Mouse (Mus musculus) lung, postnatal 25 days (tissue): ENCODE measurements around the gene Rpusd2.
"Not testable (repeated sequence)": the region's sequence is repeated elsewhere in the genome, so short reads cannot be mapped to it uniquely, and the experiment has no call there.

ENCODE experiments used
- DNase-seq: peaks from one replicate; pipeline ENCODE4 v3.0.0; 2022; ENCODE audit warnings: low spot score

Rpusd2 gene

DNA sequence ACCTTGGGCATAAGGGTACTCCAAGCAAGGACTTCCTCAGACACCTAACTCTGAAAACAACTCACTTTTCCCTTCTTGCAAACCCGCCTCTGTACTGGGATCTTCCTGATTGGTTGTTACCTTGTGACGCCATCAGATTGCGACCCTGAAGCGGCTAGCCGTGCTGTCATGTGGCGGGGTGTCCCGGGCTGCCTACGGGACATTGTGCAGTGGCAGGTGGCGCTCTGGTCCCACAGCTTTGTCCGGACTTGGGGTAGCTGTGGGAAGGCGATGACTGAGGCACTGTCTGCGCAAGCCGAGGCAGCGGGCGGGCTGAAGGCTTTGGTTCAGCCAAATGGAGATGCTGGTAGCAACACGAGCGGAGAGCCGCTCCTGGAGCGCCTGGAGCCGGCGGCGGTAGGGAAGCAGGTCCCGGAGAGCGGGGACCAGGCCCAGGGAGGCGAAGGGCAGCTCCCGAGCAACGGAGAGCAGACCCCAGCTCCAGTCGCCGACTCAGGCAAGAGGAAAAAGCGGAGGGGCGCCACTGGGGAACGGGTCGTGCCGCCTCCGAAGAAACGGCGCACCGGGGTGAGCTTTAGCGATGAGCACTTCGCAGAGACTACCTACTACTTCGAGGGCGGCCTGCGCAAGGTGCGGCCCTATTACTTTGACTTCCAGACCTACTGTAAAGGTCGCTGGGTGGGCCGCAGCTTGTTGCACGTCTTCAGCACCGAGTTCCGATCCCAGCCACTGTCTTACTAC, at the start of gene Rpusd2:
Gene Rpusd2 (plus strand): TSS at position 135 of the 741 bp plus-strand sequence.
- peak; percentile 96 for DNase-seq

DNA sequence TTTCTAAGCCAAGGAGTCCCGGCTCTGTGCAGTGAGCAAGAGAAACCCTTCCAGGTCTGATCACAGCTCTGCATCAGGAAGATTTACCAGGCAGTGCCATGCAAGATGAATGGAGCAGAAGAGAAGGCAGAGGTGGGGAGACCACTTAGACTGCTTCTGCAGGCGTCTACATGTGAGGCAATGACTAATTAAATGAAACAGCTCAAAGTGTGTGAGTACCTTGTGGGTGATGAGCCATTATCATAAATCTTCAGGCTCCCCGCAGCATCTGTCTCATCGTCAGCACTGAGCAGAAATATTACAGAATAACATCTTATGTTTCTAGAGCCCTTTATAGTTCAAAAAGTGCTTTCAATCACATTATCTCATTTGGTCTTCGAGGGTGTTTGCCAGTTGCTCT, 39.1 kb upstream of the Rpusd2 start:
- no peak for DNase-seq

GRCm38 (mm10) chr2:118995919-118996797, 38.4 kb upstream of the Rpusd2 start:
- no peak for DNase-seq

DNA sequence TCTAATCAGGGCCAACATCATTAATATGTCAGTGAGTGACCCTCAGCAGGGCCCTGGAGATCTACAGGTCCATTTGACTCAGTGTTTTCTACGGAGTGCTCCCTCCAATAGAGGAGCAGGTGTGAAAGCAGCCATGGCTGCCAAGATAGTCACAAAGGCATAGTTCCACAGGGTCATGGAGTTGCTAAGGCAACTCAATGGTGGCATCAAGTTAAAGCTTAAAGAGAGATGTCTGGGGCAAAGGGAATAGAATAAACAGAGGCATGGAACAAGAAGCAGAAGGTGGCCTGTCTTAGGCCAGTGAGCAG, 37.8 kb upstream of the Rpusd2 start:
- no peak for DNase-seq

- no peak for DNase-seq
These were observed 36.3 kb upstream of the Rpusd2 start for GRCm38 (mm10) chr2:118998115-118998866.

DNA sequence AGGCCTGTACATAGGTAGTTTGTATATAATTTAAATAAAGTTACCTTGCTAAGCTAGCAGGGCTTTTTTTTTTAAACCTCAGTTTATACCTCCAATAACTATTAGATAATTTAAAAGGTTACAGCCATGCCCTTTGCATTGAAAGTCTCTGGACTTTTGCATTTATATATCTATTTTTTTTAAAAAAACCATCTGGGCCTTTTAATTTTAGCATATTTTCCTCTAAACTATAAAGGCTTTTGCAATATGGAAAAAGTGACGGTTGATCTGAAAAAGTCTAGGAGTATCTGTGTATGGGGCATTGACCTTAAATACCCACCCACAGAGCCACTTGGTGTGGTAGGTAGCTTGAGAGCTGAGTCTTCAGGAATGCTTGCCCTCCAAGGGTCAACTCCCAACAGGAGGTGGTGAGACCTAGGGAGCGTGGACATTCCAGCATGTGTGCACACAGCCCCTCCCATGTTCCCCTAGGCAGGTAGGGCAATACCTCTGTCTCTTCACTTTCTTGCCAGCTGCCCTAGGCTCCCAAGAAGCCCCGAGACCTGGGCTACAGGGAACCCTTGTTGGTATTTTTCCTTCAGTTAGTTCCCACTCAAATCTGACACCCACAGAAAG, 35.5 kb upstream of the Rpusd2 start:
- DNase-seq = no peak

DNA sequence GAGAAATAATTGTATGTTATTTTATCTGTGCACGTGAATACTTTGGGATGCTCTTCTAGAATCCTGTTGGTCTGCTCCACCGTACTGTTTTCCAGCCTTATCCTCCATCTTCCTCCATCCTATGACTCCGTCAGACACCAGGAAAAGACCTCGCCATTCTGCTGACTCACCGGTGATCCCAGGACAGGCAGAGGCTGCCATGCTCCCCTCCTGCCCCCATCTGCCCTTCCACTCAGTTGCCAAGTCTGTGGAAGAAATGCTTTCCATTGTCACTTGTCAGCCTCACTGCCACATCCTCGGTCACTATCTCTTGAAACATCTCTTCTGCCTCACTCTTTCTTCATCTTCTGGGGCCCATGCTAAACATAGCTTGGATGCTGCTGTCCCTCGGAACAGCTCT, 27.7 kb upstream of the Rpusd2 start:
- DNase-seq = no peak

GRCm38 (mm10) chr2:119009376-119009775, 25.2 kb upstream of the Rpusd2 start:
- DNase-seq = no peak

DNA sequence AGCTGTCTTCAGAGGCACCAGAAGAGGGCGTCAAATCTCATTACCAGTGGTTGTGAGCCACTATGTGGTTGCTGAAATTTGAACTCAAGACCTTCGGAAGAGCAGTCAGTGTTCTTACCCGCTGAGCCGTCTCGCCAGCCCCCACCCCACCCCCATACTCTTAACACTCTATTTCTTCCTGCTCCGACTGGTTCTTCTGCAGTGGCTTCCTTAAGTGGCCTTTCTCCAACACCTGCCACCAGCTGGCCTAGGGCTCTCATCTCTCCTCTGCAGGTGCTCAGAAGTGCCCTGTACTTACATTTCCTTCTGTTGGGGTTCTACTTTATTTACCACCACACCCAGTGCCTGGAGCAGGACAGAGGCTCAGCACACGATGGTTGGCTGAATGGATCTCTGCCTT, 19.6 kb upstream of the Rpusd2 start:
- DNase-seq = peak; percentile 39

GRCm38 (mm10) chr2:119015604-119016180, 18.9 kb upstream of the Rpusd2 start:
- peak; percentile 28 for DNase-seq

DNA sequence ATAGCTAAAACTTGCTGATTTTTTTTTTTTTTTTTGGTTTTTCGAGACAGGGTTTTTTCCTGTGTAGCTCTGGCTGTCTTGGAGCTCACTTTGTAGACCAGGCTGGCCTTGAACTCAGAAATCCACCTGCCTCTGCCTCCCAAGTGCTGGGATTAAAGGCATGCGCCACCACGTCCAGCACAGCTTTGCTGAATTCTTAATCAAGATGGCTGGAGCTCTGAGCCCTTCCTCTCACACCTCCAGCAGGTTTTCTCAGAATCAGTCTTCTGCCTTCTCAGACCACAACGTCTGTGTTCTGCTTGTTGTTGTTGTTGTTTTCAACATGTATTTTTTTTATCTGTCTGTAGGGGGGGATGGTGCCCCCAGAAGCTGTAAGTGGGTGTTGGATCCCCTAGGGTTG, 18.3 kb upstream of the Rpusd2 start:
- not testable (repeated sequence) for DNase-seq

DNA sequence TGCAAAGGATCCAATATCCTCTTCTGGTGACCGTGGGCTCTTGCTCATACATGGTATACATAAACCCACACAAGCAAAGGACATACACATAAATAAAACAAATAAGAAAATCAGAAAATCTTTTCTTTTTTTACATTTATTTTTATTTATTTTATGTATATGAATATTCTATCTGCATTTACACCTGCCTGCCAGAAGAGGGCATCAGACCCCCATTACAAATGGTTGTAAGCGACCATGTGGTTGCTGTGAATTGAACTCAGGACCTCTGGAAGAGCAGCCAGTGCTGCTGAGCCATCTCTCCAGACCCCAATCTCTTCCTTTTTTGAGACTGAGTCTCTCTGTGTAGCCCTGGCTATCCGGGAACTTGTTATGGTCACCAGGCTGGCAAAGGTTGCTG, 16.9 kb upstream of the Rpusd2 start:
- DNase-seq = no peak

GRCm38 (mm10) chr2:119018391-119019122, 16.0 kb upstream of the Rpusd2 start:
- no peak for DNase-seq

DNA sequence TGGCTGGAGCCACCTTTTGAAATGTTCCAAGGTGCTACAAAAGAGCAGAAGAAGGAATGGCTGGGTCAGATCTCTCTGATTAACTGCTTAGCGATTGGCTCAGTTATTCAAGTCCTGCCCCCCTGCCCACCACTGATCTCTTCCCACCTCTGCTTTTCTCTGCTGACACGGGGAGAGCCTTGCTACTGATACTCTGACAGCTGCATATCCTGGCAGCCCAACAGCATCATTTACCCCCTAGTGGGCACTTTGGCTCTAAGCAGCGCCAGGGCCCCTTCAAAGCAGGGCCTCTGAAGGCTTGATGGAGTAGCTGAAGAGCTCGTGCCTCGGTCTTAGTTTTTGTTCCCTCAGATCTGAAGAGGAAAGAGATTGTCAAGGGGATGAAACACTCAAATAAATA, 15.5 kb upstream of the Rpusd2 start:
- DNase-seq = no peak

DNA sequence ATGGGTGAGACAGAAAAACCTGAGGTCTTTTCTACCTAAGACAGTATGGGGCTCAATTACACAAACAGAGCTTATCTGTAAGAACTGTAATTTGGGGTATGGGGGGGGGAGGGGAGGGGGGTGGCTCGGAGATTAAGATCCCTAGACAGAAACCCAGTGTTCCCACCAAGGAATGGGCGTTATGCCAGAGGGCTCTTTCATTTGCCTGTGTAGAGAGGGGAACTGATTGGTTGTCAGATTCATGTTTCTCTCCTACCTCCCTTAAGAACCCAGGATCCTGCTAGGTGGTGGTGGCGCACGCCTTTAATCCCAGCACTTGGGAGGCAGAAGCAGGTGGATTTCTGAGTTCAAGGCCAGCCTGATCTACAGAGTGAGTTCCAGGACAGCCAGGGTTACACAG, 15.1 kb upstream of the Rpusd2 start:
- DNase-seq = no peak

- no peak for DNase-seq
These were observed 11.4 kb upstream of the Rpusd2 start for GRCm38 (mm10) chr2:119023154-119023660.

DNA sequence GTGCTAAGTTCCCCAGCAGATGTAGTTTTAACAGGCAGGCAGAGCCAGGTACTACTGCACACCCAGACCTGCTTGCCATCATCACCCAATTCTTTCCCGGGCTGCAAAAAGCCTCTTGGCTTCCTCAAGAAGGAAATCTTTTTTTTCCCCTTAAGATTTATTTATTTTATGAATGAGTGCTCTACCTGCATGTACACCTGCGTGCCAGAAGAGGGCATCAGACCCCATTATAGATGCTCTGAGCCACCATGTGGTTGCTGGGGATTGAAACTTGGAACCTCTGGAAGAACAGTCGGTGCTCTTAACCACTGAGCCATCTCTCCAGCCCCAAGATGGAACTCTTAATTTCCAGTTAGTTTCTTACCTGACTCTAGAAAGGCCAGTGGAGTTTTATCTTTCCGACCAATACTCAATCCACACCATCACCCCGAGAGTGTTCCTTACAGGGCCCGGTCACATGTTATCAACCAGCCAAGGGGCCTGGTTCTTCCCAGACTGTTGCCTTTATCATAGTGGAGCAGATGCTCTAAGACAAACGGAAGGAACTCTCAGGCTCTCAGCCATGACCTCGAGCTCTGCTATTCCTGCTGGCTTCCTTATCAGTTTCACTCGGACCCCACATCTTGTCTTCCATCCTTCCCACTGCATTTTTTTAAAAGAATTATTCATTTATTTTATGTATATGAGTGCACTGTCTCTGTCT, 9.9 kb upstream of the Rpusd2 start:
- DNase-seq = no peak

- DNase-seq = no peak
These were observed 9.4 kb upstream of the Rpusd2 start for GRCm38 (mm10) chr2:119025239-119025616.

DNA sequence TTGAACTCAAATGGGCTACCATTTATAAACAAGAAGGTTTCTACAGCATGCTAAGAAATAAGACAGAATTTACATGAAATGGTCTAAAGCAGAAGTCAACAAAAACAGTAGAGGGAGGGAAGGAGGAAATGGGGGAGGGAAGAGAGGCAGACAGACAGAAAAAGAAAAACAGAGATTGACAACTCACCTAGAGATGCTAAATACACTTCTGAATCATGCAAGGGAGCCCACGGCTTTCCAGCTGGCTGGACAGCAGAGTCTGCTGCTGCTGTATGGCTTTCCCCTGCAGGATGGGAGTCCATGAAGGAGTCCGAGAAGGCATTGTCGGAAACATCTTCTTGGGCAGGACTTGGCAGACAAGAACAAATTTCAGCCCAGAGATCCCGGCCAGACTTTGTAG, 7.6 kb upstream of the Rpusd2 start:
- no peak for DNase-seq

- peak; percentile 98 for DNase-seq
These were observed 5.5 kb upstream of the Rpusd2 start, which contains the start of gene Ccdc32 for GRCm38 (mm10) chr2:119028941-119029551. TSS of gene Ccdc32 (minus strand) at chr2:119029393.
